Mouse (Mus musculus) lung, postnatal 0 days (tissue): ENCODE measurements around the gene Dlx1. TPM values are rescaled to one million over a fixed set of nuclear protein-coding genes. Genes with fewer than 3 reads are reported as not detected.

ENCODE experiments used
- ATAC-seq: fragments of 200-750 bp; cut with Nextera tagmentation; 2 replicates; pipeline ENCODE4 v1.8.0; 2017; ENCODE audit warnings: moderate library complexity
- DNase-seq: peaks from one replicate; pipeline ENCODE4 v3.0.0-alpha.2; 2016; ENCODE audit warnings: low spot score
- H3K27ac ChIP-seq: fragments of 300-500 bp; sonication (generic); 2 replicates; pipeline ENCODE4 v1.5.1; 2014; ENCODE audit warnings: antibody characterized with exemption, mild to moderate bottlenecking, low read length, mixed read lengths
- H3K27me3 ChIP-seq: fragments of 300-500 bp; sonication (generic); replicated peaks from 2 replicates; pipeline ENCODE4 v1.6.1; 2014; ENCODE audit warnings: low read length, mixed read lengths; ENCODE audit not compliant: insufficient read depth
- H3K36me3 ChIP-seq: fragments of 300-500 bp; sonication (generic); 2 replicates; pipeline ENCODE4 v1.6.1; 2014; ENCODE audit warnings: low read length, mixed read lengths; ENCODE audit not compliant: insufficient read depth
- H3K4me1 ChIP-seq: fragments of 300-500 bp; sonication (generic); 2 replicates; pipeline ENCODE4 v1.6.1; 2014; ENCODE audit warnings: antibody characterized with exemption, low read depth, low read length, mixed read lengths; ENCODE audit not compliant: insufficient read depth
- H3K4me2 ChIP-seq: fragments of 300-500 bp; sonication (generic); replicated peaks from 2 replicates; pipeline ENCODE4 v1.6.1; 2014; ENCODE audit warnings: low read depth, mild to moderate bottlenecking, low read length, moderate library complexity, mixed read lengths
- H3K4me3 ChIP-seq: fragments of 300-500 bp; sonication (generic); 2 replicates; pipeline ENCODE4 v1.5.1; 2014; ENCODE audit warnings: low read depth, low read length
- H3K9ac ChIP-seq: fragments of 300-500 bp; sonication (generic); replicated peaks from 2 replicates; pipeline ENCODE4 v1.6.1; 2014; ENCODE audit warnings: low read depth, mild to moderate bottlenecking
- H3K9me3 ChIP-seq: fragments of 300-500 bp; sonication (generic); 2 replicates; pipeline ENCODE4 v1.6.1; 2016; ENCODE audit warnings: low read length, mixed read lengths
- CTCF ChIP-seq: IDR thresholded peaks from 2 replicates; pipeline ENCODE4 v1.5.1; 2016; ENCODE audit warnings: antibody characterized with exemption, mild to moderate bottlenecking
- EP300 ChIP-seq: IDR thresholded peaks from 2 replicates; pipeline ENCODE4 v1.6.1; 2016; ENCODE audit warnings: antibody characterized with exemption, mild to moderate bottlenecking, control low read depth
- WGBS: fragments of 180-500 bp; shearing (Covaris S2); extraction: QIAGEN DNeasy Blood & Tissue Kit; methylation state at CpG from one replicate; pipeline ENCODE4 v1.1.7; 2014; 5-methylcytosine and 5-hydroxymethylcytosine counted together
- polyA plus RNA-seq: library from polyadenylated mRNA; unstranded; fragments of >200 nt; fragmentation: Nextera tagmentation; extraction: Ambion mirVana; gene quantifications from 2 replicates; pipeline ENCODE4 v1.2.1, GENCODE M21; 2015

Dlx1 gene
- not detected in 2 replicates for polyA plus RNA-seq

DNA sequence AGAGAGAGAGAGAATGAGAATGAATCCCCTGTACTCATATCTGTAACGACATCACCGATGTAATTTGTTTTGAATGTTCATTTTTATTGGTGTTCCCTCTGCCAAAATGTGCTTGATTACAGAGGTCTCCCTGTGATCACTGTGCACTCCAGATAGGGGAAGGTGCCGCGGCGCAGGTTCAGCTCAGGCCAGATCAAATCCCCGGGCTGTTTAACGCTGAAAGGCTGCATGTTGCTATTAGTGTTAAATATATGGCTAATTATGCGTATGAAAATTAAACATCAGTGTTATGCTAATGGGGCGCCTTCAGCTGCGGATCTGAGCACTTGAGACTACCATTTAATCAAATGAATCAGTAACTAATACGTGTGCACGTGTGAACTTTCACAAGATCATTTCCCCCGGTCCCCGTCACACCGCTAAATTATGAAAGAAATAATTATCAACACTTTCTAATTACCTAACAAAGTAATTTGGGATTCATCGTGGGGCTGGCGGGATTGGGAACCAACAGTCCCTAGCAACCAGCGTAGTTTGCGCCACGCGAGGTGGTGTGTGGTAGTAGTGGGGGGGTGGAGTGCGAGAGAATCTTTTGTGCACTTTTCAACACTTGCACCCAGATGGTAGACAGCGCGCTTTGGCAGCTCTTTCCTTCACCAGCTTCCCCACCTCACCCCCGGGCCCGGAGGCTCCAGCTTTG lies at the start of gene Dlx1:
Gene Dlx1, plus strand, starts transcription at position 100 of the 700 bp plus-strand sequence.
- TF ChIP-seq EP300, result no peak
- TF ChIP-seq CTCF, result no peak
- no peak within 1 kb of the TSS for H3K27ac ChIP-seq
- no peaks in the 10 kb centered on the region for H3K36me3 ChIP-seq
- peaks cover 9% of the 10 kb centered on the region for H3K4me1 ChIP-seq
- peaks cover 77% of the 10 kb centered on the region for H3K27me3 ChIP-seq
- no peak within 1 kb of the TSS for H3K9ac ChIP-seq
- DNase-seq, result no peak
- 2% methylated on average over 26 of the region's 26 CpGs for WGBS
- H3K4me2 ChIP-seq, result peak within 1 kb of the TSS; percentile 69
- no peak for ATAC-seq
- peak within 1 kb of the TSS; percentile 36; the same call in 1 of the 2 replicates for H3K4me3 ChIP-seq
- no peaks in the 10 kb centered on the region for H3K9me3 ChIP-seq

DNA sequence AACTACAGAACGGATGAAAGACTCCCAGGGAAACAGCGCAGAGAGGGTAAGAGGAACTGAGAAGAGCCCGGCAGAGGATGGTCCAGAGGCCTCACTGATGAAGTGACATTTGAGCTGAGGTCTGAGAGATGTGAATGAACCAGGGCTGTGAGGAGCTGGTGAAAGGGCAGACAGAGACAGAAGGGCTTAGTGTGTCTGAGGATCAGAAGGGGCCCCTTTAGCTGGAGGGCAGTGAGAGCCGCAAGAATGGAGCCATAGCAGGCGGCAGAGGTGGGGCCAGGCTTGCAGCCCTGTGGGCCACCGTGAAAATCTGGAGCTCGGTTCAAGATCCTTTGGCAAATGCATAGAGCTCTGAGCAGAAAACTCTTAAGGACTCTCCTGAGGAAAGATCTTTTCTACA lies 48.0 kb upstream of the Dlx1 start:
- Histone ChIP-seq H3K9me3 (no peaks in the 10 kb centered on the region), H3K4me2 (no peak overlapping the region), H3K9ac (no peak overlapping the region), H3K36me3 (no peaks in the 10 kb centered on the region), H3K27ac (no peak overlapping the region), H3K4me3 (no peak overlapping the region), H3K4me1 (no peaks in the 10 kb centered on the region), H3K27me3 (no peaks in the 10 kb centered on the region)
- TF ChIP-seq EP300, result no peak
- TF ChIP-seq CTCF, result no peak
- 19% methylated on average over 7 of the region's 7 CpGs for WGBS
- DNase-seq (no peak), ATAC-seq (no peak)

DNA sequence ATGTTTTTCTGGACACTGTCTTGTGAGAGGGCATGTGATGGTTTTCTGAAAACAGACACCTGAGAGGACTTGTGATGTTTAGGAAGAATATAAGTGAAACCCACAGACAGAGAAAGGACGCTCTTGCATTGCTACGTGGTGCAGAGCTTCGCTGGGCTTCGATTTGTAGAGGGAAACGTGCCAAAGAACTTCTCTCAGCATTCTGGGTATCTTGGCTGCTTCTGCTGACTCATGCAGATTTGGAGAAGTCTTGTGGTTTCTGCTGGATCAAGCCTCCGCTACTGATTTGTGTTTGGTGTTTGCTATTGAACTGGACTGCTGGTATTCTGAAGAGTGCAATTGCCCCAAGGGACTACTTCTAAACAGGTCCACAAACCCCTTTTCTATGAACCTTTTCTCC lies 46.1 kb upstream of the Dlx1 start:
- 76% methylated on average over 6 of the region's 6 CpGs for WGBS
- no peak overlapping the region for H3K4me3 ChIP-seq
- H3K27ac ChIP-seq, result no peak overlapping the region
- no peaks in the 10 kb centered on the region for H3K9me3 ChIP-seq
- TF ChIP-seq CTCF, result no peak
- no peak for TF ChIP-seq EP300
- DNase-seq (no peak), ATAC-seq (no peak)
- H3K4me1 ChIP-seq, result no peaks in the 10 kb centered on the region
- H3K27me3 ChIP-seq, result no peaks in the 10 kb centered on the region
- no peak overlapping the region for H3K4me2 ChIP-seq
- no peak overlapping the region for H3K9ac ChIP-seq
- H3K36me3 ChIP-seq, result no peaks in the 10 kb centered on the region

DNA sequence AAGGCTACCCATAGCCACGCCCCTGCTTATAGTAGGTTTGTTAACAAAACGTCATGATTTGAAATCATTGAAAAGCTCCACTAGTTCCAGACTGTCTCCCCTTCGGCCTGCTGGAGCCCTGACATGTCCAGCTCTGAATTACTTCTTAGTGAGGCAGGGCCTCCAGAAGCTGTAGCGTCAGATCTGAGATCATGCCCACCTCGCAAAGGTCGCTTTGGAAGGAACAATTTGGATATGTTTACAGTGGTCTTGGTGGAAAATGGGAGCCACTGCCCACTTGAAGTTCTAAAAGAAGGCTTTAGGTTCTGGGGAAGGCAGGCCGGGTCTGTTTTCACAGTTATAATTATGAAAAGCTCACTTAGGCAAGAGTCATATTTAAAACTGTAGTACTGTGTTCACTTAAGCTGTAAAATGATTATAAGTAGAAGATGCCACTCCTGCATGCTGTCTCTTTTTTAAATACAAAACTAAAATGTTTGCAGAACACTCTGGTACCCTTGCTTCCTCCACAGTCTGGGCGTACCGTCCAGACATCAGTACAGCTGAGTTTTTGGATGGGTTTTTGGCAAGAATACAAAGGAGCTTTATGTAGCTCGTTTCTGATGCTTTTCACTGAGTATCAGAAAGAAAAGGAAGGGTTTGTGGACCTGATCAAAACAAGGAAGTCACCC lies 44.7 kb upstream of the Dlx1 start:
- no peaks in the 10 kb centered on the region for H3K9me3 ChIP-seq
- no peak for TF ChIP-seq EP300
- TF ChIP-seq CTCF, result no peak
- no peak overlapping the region for H3K4me2 ChIP-seq
- H3K27ac ChIP-seq, result no peak overlapping the region
- no peak overlapping the region for H3K4me3 ChIP-seq
- H3K9ac ChIP-seq, result no peak overlapping the region
- no peaks in the 10 kb centered on the region for H3K27me3 ChIP-seq
- whole genome bisulfite sequencing, result 71% methylated on average over 10 of the region's 10 CpGs
- no peaks in the 10 kb centered on the region for H3K4me1 ChIP-seq
- no peaks in the 10 kb centered on the region for H3K36me3 ChIP-seq
- DNase-seq (no peak), ATAC-seq (no peak)

DNA sequence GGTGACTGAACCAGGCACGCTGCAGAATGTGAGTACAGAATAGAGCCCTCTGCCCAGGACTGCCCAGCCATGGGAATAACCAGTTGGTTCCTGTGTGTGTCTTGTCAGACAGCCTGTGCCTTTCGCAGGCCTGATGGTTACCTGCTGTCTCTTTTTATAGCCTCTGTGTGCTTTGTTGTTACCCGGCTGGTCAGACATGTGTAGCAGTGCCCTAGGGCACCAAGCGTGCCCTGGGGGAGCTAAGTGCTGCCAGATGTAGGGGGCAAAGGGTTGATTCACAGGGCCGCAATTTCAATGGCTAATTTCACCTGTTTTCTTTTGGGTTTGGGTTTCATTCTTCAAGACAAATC lies 44.2 kb upstream of the Dlx1 start:
- ATAC-seq (no peak), DNase-seq (no peak)
- no peak overlapping the region for H3K27ac ChIP-seq
- H3K9me3 ChIP-seq, result no peaks in the 10 kb centered on the region
- WGBS, result 79% methylated on average over 5 of the region's 5 CpGs
- H3K27me3 ChIP-seq, result no peaks in the 10 kb centered on the region
- no peak overlapping the region for H3K9ac ChIP-seq
- H3K36me3 ChIP-seq, result no peaks in the 10 kb centered on the region
- TF ChIP-seq CTCF (no peak), EP300 (no peak)
- no peaks in the 10 kb centered on the region for H3K4me1 ChIP-seq
- no peak overlapping the region for H3K4me3 ChIP-seq
- no peak overlapping the region for H3K4me2 ChIP-seq

DNA sequence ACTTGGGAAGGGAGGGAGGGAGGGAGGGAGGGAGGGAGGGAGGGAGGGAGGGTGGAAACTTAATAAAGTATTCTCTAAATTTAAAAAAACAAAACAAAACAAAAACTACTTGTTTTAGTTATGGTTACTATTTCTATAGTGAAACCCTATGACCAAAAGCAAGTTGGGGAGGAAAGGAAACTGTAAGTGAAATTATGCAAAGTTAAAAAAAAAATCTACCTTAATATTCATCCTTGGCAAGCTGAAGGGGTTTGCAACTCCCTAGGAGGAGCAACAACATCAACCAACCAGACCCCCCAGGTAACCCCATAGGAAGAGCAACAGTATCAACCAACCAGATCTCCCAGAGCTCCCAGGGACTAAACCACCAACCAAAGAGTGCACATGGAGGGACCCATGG lies 36.6 kb upstream of the Dlx1 start:
- Histone ChIP-seq H3K9ac (no peak overlapping the region), H3K4me2 (no peak overlapping the region), H3K4me3 (no peak overlapping the region), H3K9me3 (no peaks in the 10 kb centered on the region), H3K27ac (no peak overlapping the region), H3K4me1 (no peaks in the 10 kb centered on the region), H3K27me3 (no peaks in the 10 kb centered on the region), H3K36me3 (no peaks in the 10 kb centered on the region)
- ATAC-seq (no peak), DNase-seq (no peak)
- TF ChIP-seq CTCF (no peak), EP300 (no peak)
